Mouse (Mus musculus) adrenal gland, postnatal 4 days (tissue): ENCODE measurements around the gene Lrmp. TPM values are rescaled to one million over a fixed set of nuclear protein-coding genes. Genes with fewer than 3 reads are reported as not detected.
"Not testable (repeated sequence)": the region's sequence is repeated elsewhere in the genome, so short reads cannot be mapped to it uniquely, and the experiment has no call there.

Source experiments
- DNase-seq, 2 experiments: peaks; one replicate each; pipeline ENCODE4 v3.0.0; 2021 to 2022; ENCODE audit warnings: low spot score in 2 of 2, mixed read lengths in 2 of 2
- total RNA-seq, 2 experiments: library from RNA; stranded (reverse); gene quantifications; 2 replicates each; pipeline ENCODE4 v1.2.3; 2021

Gene Lrmp
- total RNA-seq, 2 experiments from 2014 or later = 5.2 to 5.9 TPM

DNA sequence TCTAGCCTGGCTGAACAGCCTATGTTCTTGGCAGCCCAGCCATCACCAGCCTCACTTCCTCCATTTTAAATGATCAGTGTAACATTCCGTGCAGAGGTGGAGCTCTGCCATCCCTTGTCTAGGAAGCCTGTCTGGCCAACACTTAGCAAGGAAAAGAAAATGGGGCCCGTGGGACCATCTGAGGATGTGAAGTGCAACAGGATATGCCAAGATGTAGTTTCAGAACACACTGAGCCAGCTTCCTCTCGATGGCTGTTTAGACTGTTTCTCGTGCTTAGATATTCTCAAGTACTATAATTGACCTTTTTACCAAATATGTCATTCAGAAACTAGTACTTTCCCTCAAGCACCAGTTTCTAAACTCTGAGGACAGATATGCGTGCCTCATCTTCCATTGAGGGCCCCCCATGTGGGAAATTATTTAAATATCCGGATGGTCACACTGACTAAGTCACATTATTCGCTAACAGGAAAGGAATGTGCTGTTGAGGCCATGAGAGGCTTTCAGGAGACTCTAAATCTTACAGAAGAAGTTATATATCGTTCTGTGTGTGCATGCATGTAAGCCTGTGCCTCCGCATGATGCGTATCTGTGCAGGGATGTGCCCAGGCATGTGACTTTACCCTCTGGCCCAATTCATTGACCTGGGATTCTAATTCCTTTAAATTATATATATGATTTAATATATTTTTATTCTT, 11.1 kb upstream of the Lrmp start:
- no peak for DNase-seq

DNA sequence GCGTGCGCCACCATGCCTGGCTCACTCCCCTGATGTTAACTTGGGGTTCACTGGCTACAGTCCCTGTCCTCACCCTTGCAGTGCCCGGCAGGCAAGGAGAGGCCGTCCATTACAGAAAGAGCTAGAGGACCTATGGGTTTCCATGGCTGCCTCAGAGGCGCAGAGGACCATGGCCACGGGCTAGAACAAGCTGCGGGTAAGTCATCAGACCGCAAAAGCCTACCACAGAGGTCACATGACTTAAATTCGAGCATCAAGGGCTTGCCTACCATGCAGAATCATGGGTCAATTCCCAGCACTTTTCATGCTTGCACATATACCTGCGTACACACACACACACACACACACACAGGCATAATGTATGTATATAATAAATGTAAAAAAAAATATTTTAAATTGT, 10.0 kb upstream of the Lrmp start:
- DNase-seq = no peak

DNA sequence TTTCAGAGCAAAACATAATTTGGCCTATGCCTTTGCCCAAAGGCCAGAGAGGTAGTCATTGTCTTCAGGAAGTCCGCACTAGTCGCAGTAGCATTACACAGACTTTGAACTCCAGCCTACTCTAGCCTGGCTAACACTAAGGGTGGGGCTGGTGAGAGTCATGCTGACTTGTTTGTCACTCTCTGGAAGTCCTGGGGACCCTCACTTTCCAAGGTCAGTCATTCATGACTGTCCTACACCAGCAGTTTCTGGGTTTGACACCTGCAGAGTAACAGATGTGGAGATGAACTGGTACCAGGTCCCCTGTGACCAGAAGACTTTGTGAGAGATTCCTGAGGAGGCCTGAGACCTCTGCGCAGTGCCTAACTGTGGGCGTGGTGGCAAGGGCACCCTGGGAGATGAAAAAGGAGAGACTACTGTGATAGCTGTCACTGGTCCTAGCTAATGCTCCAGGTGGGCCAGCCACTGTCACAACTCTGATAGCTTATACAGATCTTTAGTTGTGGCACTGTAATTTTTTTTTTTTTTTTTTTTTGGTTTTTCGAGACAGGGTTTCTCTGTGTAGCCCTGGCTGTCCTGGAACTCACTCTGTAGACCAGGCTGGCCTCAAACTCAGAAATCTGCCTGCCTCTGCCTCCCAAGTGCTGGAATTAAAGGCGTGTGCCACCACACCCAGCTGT, 9.2 kb upstream of the Lrmp start:
- no peak for DNase-seq

DNA sequence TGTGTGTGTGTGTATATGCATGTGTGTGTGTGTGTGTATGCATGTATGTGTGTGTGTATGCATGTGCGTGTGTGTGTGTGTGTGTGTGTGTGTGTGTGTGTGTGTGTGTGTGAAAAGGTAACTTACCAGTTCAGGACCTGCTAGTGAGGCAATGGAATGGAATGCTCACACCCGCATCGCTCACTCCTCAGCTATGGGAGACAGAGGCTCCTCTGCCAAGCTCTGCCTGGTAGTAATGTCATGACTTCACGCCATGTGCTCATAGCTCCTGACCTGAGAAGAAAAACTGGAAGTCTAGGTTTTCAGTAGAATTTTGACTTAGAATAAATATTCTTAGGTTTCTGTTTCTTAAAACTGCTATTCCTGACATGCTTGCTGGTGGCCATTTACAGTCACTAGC, 4.7 kb upstream of the Lrmp start:
- DNase-seq = no peak

DNA sequence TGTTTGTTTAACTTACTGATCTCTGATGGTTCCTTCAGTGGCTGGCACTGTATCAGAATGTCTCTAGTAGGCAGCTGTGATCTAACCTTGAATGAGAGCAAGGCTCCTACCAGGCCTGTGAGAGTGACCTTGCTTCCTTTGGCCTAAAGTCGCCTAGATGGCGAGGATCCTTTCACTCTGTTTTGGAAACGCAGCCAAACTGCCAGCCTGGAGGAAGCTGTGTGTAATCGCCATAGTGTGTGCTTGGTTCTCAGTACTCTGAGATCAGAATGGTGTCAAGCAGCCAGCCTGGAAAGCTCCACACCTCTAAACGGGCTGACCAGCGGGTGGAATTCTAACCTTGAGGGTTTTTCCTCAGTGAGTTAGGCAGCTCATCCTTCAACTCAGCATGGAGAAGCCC, 2.6 kb upstream of the Lrmp start:
- no peak for DNase-seq

DNA sequence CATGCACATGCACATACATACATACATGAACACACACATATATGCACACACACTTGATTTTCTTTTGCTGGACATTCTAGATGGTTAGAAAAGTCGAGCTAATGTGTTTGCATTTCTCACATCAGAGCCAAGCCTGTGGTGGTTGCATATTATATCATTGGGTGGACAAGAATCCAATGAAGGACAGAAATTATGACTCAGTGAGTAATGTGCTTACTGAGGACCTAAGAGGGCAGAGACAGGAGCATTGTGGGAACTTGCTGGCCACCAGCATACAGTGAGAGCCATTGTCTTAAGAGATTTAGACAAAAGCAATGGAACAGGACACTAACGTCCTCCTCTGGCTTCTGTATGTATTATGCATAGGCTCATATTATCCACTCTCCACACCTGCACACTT, 892 bp upstream of the Lrmp start:
- no peak for DNase-seq

DNA sequence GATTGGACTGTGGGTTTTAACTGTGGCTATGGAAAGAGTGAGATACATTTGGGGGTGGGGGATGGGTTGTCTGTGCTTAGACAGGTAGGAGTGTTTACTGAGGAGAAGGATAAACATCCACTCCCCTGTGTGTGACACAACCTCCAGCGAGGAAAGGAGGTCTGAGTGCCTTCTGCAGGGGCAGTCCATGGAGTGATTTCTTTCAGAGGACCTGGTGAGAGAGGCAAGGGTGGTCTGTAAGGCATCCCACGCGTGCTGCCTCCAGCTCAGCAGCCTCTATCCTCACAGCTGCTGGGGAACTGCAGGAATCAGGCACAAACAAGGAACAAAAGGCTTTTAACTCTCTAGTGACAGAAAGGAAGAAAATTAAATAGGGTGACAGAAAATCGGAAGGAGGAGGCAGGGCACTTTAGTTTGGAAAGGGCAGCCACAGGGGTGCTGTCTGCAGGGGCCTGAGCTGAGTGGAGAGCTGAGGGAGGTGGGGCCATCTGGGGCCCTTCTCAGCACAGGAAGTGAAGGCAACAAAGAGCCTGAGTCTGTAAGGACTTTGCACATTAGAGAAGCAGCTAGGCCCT, 732 bp downstream of the Lrmp start:
- DNase-seq = no peak

DNA sequence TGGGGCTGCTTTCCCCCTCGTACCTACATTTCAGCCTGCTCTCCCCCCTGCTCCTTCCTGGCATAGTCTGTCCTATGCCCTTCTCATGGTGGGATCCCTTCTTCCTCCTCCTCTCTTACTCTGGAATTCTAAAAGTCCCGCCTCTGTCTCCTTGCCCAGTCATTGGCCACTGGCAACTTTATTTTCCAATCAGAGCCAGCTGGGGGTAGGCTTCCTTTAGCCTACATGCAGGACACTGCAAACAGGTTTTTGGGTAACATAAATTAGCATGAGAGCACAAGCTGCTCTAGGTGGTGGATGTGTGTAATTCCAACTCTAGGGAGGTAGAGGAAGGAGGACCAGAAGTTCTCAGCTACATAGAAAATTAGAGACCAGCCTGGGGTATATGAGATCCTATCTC, 4.6 kb downstream of the Lrmp start:
- no peak for DNase-seq

DNA sequence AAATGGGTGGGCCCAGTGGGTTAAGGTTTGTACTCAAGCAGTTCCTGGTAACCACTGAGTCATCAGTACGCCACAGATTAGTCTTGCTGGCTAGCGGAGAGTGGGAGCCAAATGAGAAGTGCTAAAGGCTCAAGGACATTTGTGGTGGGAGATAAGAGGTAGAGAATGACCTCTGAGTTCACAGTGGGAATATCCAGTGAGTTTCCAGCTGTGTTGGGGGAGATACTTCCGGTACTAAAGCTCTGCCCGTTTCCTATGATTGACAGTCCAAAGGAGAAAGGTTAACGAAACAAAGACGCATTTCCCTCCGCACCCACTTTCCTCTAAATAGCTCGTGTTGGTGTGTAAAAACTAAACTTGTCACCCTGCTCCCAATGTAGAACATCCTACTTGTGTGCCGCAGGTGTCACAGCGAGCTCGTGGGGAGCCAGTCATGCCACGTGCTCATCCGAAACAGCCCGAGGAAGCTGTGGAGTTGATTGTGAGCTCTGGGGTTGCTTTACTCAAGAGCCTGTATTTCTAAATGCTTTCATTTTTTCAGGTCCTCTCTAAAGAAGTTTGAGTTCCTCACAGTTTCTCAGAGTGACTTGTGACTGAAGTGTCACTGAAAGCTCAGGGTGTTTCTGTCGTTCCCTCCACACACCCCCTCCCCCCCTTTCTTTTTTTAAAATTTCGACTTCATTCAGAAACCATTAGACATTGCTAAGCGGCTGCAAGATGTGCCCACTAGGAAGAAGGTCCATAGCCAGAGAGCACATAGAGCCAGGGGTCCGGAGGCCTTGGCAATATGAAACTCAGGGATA, 5.5 kb downstream of the Lrmp start:
- no peak for DNase-seq

DNA sequence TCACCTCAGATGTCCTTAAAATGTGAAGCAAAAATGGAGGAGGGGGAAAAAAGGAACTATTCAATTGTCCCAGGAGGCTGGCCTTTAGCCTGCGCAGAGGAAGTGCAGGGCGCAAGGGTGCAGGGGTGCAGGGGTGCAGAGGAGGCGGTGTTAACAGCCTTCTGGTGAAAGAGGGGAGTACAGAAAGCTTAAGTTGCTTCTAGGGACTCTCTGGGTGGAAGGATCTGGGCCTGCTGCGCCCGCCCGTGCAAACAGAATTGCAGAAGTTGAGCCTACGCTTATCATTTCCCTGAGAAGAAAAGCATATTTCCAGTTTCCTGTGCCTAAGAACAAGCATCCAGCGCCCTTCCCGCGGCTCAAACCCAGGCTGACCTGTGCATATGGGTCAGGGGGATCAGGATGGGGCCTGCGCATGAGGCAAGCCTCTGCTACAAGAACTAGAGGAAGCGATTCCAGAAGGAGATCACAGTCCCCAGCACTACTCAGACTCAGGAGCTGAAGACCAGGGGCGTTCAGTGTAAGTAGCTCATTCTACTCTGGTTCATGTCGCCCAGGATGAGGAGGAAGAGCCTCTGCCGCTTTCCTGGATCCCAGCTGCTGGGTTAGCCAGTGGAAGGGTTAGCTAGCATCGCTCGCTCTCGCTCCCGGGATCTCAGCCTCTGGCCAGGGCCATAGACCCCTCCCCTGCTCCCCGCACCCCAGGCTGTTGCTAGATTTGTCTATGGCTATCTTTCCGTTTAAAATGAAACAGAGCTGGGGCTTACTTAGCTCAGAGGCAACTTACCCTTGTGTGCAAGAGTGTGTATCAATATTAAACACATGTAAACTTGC, 6.4 kb downstream of the Lrmp start:
- no peak for DNase-seq

DNA sequence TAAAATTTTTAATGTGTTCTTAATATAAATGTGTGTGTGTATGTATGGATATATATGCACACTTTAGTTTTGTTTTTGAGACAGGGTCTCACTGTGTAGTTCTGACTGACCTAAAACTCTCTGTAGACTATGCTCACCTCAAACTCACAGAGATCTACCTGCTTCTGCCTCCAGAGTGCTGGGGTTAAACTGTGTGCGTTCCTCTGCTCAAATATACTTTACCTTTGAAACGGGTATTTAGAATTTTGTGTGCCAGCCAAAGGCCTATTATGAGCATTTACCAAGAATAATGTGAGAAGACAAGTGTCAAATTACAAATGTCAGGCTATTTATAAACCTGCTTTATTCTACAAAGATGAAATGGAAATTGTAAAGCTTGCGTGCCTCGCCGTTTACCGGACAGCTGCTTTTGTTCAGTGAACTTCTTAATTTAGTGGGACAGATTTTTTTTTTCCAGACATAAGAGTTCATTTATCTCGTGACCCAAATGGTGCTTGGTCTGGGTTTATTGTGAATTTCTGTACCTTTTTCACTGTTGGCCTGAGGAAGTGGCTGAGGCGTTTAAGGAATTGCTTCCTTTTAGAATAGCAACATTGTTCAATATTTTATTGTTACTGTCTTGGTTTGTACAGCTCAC, 7.1 kb downstream of the Lrmp start:
- DNase-seq = no peak

DNA sequence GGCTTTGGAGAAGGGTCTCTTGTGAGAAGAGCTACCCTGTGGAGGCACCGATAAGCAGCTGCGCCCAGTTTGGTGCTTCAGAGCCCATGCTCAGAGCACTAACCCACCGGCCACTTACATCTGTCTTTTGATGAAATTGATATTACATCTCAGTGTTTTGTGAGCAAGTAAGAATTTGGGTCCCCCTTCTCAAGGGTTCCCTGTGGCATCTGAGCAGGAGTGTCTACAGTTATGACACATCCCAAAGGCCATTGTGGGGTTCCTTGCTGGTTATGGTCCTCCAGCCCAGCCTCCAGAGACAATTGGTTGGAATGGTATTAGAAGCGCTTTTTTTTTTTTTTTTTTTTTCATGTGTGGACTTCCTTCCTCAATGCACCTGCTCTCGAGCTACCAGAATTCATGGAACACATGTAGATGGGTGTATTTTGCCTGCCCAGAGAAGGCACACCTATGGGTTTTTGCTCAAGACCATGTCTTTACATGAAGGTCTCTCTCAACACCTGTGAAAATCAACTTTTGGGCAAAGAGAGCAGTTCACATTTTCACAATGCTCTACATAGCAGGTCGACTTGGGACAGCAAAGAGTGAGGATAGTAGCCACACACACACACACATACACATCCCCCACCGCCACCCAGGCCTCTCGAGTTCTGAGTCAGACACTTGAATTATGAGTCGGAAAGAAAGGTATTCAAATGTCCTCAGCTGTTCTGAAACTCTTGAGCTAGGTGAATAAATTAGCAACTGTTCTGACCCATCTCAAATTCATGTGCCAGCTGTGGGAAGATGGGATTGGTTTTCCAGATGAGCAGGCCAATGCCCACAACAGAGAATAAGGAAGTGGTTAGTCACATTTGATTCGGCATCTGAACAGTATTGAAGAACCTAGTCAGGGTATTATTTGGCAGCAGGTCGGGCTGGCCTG, 7.9 kb downstream of the Lrmp start:
- no peak for DNase-seq

DNA sequence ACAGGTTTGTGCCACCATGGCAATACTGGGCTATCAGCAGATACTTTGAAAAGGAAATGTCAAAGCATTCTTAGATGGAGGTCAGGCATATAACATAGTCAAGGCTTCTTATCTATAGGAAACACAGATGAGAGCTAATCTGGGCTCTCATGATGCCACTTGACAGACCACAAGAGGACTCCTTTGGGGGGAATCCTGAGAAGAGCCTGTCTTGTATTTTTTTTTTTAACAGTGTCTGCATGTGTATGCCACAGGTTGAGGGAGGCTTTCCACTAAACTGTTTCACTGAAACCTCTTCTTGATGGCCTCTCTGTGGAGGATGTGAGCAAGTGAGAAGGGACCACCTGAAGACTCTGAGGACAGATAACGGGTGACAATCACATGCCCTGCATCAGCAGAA, 9.2 kb downstream of the Lrmp start:
- DNase-seq = no peak

DNA sequence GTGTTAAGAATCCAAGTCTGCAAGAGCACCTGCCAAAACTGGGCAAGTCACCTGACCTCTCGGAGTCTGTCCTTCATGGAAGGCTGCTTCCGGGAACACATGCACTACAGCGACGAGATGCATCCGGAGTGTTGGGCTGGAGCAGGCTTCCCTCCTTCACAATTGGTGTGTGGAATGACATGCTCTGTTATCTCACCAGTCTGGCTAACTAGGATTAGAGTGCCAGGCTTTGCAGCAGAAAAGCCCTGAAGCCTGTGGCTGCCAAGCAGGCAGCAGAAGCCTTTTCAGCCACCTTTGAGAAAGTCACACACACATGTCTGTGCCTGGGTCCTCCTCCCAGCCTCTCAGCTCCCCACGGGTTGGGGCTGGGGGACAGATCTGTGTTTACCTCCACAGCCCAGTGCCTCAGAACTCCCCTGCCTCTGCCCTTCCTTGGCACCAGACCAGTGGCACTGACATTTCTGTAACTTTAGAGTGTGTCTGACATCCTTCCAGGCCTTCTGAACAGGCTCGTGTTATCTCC, 10.2 kb downstream of the Lrmp start:
- DNase-seq = no peak

DNA sequence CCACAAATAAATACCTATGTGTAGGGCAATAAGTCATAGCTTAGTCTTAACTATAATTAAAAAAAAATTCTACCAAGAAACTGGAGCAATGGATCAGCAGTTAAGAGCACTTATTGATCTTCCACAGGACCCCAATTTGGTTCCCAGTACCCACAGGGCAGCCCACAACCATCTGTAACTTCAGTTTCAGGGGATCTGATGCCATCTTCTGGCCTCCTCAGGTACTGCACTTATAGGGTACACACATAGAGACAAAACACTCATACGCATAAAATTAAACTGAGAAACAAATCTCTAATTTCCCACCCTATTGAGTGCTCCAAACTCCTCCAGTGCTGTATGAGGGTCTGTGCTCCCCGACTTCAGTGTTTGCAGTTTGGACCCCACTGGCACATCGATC, 12.2 kb downstream of the Lrmp start:
- DNase-seq = no peak

DNA sequence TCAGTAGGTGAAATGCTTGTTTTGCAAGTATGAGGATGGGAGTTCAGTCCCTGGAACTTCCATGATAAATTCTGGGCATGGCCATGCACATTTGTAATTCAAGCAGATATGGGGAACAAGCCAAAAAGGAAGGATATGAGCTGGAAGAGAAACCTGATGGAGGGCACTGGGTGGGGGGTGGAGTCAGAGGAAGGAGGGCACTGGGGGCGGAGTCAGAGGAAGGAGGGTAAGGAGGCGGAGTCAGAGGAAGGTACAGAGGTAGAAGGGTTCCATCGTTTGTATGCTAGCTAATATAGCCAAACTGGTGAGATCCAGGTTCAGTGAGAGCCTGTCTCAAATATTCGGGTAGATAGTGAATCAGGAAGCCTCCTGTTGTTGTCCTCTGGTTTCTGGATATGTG, 14.1 kb downstream of the Lrmp start:
- no peak for DNase-seq

DNA sequence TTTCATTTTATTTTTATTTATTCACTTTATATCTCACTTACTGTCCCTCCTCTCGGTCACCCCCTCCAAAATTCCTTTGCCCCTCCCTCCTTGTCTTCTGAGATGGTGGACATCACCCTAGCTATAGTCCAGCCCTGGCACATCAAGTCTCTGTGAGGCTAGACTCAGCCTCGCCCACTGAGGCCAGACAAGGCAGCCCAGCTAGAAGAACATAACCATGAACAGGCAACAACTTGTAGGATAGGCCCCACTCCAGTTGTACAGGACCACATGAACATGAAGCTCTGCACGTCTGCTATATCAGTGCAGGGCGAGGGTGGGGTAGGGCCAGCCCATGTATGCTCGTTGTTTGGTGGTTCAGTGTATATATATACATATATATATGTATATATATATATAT, 16.5 kb downstream of the Lrmp start:
- no peak for DNase-seq

DNA sequence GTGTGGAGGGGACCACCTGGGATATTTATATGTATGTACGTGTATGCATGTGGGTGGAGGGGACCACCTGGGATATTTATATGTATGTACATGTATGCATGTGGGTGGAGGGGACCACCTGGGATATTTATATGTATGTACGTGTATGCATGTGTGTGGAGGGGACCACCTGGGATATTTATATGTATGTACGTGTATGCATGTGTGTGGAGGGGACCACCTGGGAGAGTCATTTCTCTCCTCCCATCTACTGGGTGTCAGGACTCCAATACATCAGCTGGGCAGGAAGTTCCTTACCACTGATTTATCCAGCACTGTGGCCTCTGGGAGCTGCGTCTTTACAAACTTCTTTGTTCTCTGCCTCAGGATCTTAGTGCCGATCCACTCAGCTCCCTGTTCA, 17.5 kb downstream of the Lrmp start:
- DNase-seq = not testable (repeated sequence)

DNA sequence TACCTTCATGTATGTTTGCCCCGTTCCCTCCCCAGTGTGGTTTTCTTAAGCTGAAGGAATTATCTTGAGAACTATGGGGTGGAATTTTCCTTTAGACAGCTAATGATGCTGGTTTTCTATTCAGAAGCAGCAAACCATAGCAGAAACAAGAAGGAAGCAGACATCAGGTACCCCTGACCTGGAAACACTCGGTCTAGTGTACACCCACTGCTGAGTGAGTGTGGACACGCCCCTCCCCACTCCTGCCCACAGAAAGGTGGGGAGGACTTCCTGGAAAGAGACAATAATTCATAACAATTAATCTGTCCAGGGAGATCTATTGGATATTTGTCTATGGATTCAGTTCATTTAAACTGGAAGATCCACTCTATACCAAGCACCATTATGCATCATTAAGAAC, 19.8 kb downstream of the Lrmp start:
- DNase-seq = no peak
